Mouse (Mus musculus) limb, embryonic 14.5 days (tissue): ENCODE measurements around the gene Vps25. TPM values are rescaled to one million over a fixed set of nuclear protein-coding genes. Genes with fewer than 3 reads are reported as not detected.

Source experiments
- ATAC-seq: fragments of 200-750 bp; cut with Nextera tagmentation; 2 replicates; pipeline ENCODE4 v1.8.0; 2017; ENCODE audit warnings: low read depth, moderate number of reproducible peaks, moderate TSS enrichment; ENCODE audit not compliant: low FRiP score
- DNase-seq: peaks from one replicate; pipeline ENCODE4 v3.0.0-alpha.2; 2015; ENCODE audit warnings: low spot score
- H3K27ac ChIP-seq: fragments of 300-500 bp; sonication (generic); replicated peaks from 2 replicates; pipeline ENCODE4 v1.5.1; 2014; ENCODE audit warnings: low read depth, mild to moderate bottlenecking, low read length, moderate library complexity, mixed read lengths
- H3K27me3 ChIP-seq: fragments of 300-500 bp; sonication (generic); 2 replicates; pipeline ENCODE4 v1.6.1; 2014; ENCODE audit warnings: low read length, mixed read lengths; ENCODE audit not compliant: control insufficient read depth, insufficient read depth
- H3K36me3 ChIP-seq: fragments of 300-500 bp; sonication (generic); 2 replicates; pipeline ENCODE4 v1.6.1; 2014; ENCODE audit warnings: mild to moderate bottlenecking, low read length, moderate library complexity, mixed read lengths; ENCODE audit not compliant: control insufficient read depth, insufficient read depth
- H3K4me1 ChIP-seq: fragments of 300-500 bp; sonication (generic); 2 replicates; pipeline ENCODE4 v1.6.1; 2014; ENCODE audit warnings: antibody characterized with exemption, low read length, mixed read lengths; ENCODE audit not compliant: control insufficient read depth, insufficient read depth
- H3K4me2 ChIP-seq: fragments of 300-500 bp; sonication (generic); replicated peaks from 2 replicates; pipeline ENCODE4 v1.6.1; 2014; ENCODE audit warnings: low read depth, mild to moderate bottlenecking, low read length, moderate library complexity; ENCODE audit not compliant: severe bottlenecking
- H3K4me3 ChIP-seq: fragments of 300-500 bp; sonication (generic); replicated peaks from 2 replicates; pipeline ENCODE4 v1.5.1; 2014; ENCODE audit warnings: low read length
- H3K9ac ChIP-seq: fragments of 300-500 bp; sonication (generic); 2 replicates; pipeline ENCODE4 v1.6.1; 2014; ENCODE audit warnings: mild to moderate bottlenecking, low read depth, low read length, moderate library complexity; ENCODE audit not compliant: severe bottlenecking
- H3K9me3 ChIP-seq: fragments of 300-500 bp; sonication (generic); 2 replicates; pipeline ENCODE4 v1.6.1; 2016; ENCODE audit warnings: low read length; ENCODE audit not compliant: control insufficient read depth
- POLR2A ChIP-seq: fragments of 200-500 bp; IDR thresholded peaks from 2 replicates; pipeline ENCODE4 v1.8.0; 2012; ENCODE audit warnings: inconsistent platforms, mild to moderate bottlenecking, moderate library complexity, borderline replicate concordance; ENCODE audit not compliant: insufficient read depth, insufficient read length; ENCODE audit errors: extremely low read depth
- WGBS: fragments of 180-500 bp; shearing (Covaris S2); extraction: QIAGEN DNeasy Blood & Tissue Kit; methylation state at CpG from one replicate; pipeline ENCODE4 v1.1.7; 2014; 5-methylcytosine and 5-hydroxymethylcytosine counted together
- polyA plus RNA-seq, 2 experiments: library from polyadenylated mRNA; depleted of rRNA in 1 of 2; stranded (reverse) in 1 of 2; unstranded in 1 of 2; fragments of >200 nt; fragmentation: Nextera tagmentation in 1 of 2; extraction: Ambion mirVana in 1 of 2; gene quantifications; 2 replicates each; pipeline versions ENCODE4 v1.2.1 to v1.2.3; 2012 to 2014

The Vps25 gene
- polyA plus RNA-seq, 2 experiments, result 70.3 to 120 TPM

- DNase-seq (no peak), ATAC-seq (no peak)
- Histone ChIP-seq H3K9ac (no peak overlapping the region), H3K9me3 (no peaks in the 10 kb centered on the region), H3K4me3 (no peak overlapping the region), H3K4me1 (peaks cover 4% of the 10 kb centered on the region), H3K36me3 (peaks cover 15% of the 10 kb centered on the region), H3K27ac (no peak overlapping the region), H3K27me3 (no peaks in the 10 kb centered on the region), H3K4me2 (no peak overlapping the region)
- no peak for TF ChIP-seq POLR2A
- WGBS, result 70% methylated on average over 4 of the region's 4 CpGs
These were observed 30.3 kb downstream of the Vps25 start for GRCm38 (mm10) chr11:101283805-101284204.

DNA sequence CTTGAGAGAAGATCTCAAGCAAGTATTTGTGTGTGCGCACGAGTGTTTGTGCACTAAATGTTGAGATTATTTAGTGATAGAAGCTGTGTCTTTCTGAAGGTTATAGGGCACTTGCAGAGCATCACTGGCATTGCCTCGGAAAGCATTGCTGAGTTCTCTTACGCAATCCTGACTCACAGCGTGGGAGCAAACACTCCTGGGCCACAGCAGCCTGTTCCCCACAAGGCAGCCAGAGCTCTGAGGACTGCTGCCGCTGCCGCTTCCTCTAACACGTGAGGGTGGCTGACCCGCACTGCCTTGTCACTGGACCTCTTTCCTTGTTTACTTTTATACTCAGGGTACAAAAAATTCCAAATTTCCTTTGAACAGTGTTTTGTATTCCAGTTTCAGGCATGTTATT lies 33.8 kb downstream of the Vps25 start:
- TF ChIP-seq POLR2A, result no peak
- Histone ChIP-seq H3K36me3 (peaks cover 45% of the 10 kb centered on the region), H3K4me1 (no peaks in the 10 kb centered on the region), H3K4me2 (no peak overlapping the region), H3K9me3 (no peaks in the 10 kb centered on the region), H3K27me3 (no peaks in the 10 kb centered on the region), H3K27ac (no peak overlapping the region), H3K9ac (no peak overlapping the region), H3K4me3 (no peak overlapping the region)
- WGBS, result 90% methylated on average over 9 of the region's 9 CpGs
- DNase-seq, result no peak
- ATAC-seq, result no peak

DNA sequence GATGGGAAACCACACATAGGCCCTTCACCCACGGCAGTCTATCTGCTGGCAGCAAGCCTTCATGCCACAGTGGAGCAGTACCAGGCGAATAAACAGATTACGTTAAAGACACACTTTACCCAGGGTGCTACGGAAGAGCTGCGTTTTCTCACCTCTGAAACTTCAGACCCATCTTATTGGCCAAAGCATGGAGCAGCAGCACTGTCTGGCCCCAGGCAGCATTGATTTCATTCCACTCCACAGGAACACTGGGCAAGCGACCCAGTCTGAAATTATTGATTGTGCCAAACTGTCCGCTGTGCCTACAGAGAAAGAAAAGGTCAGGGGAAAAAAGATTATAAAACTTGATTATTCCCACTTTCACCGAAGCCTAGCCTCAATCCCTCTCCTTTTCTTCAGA lies 37.7 kb downstream of the Vps25 start:
- TF ChIP-seq POLR2A, result no peak
- no peak overlapping the region for H3K4me3 ChIP-seq
- no peak overlapping the region for H3K27ac ChIP-seq
- no peak for ATAC-seq
- H3K4me2 ChIP-seq, result no peak overlapping the region
- H3K27me3 ChIP-seq, result no peaks in the 10 kb centered on the region
- peaks cover 75% of the 10 kb centered on the region for H3K36me3 ChIP-seq
- H3K4me1 ChIP-seq, result no peaks in the 10 kb centered on the region
- 94% methylated on average over 8 of the region's 8 CpGs for WGBS
- no peaks in the 10 kb centered on the region for H3K9me3 ChIP-seq
- no peak overlapping the region for H3K9ac ChIP-seq
- DNase-seq, result no peak

DNA sequence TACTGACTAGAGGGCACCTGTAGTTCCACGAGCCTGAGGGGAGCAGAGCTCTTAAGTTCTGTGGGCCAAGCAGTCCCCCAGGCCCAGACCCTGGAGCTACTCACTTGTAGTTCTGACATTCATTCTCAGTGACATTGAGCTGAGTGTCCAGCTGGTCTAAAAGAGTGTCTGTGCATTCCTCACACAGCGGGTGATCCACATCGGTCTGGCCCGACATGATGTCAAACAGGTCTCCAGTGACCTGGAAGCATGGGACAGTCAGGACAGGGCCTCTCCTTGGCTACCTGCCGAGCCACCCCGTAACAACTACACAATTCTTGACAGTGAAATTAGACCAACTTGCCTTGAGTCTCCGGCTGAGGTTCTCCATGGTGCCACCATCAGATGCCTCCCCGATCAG lies 41.7 kb downstream of the Vps25 start:
- ATAC-seq (no peak), DNase-seq (no peak)
- H3K4me3 ChIP-seq, result no peak overlapping the region
- no peaks in the 10 kb centered on the region for H3K9me3 ChIP-seq
- no peaks in the 10 kb centered on the region for H3K4me1 ChIP-seq
- no peak for TF ChIP-seq POLR2A
- no peak overlapping the region for H3K27ac ChIP-seq
- H3K27me3 ChIP-seq, result no peaks in the 10 kb centered on the region
- H3K9ac ChIP-seq, result no peak overlapping the region
- no peak overlapping the region for H3K4me2 ChIP-seq
- peaks cover 76% of the 10 kb centered on the region for H3K36me3 ChIP-seq
- 95% methylated on average over 8 of the region's 8 CpGs for WGBS

DNA sequence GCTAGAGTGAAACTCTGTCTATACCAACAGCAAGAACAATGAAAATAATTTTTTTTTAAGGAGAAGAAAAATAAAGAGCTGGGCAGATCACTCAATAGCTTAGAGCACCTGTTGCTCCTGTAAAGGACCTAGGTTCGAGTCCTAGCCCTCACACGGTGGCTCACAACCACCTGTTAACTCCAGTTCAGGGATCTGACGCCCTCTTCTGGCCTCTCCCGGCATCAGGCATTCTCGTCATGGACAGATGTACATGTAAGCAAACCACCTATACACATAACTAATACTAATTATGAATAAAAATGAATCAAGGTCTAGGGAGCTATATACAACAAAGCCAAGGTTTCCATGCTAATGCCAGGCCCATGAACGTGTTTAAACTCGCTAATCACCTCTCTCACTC lies 47.4 kb downstream of the Vps25 start:
- Histone ChIP-seq H3K9me3 (no peaks in the 10 kb centered on the region), H3K27me3 (no peaks in the 10 kb centered on the region), H3K9ac (peak overlapping the region; percentile 86), H3K4me3 (peak overlapping the region; percentile 87), H3K4me2 (peak overlapping the region; percentile 82), H3K27ac (no peak overlapping the region), H3K36me3 (peaks cover 31% of the 10 kb centered on the region), H3K4me1 (peaks cover 10% of the 10 kb centered on the region)
- WGBS, result 59% methylated on average over 7 of the region's 7 CpGs
- no peak for TF ChIP-seq POLR2A
- no peak for DNase-seq
- ATAC-seq, result no peak
